Mouse (Mus musculus) adrenal gland, adult (tissue): ENCODE measurements around the gene Olfr730.

Experiments
- DNase-seq, 2 experiments: peaks; one replicate each; pipeline ENCODE4 v3.0.0; 2022 to 2023; ENCODE audit warnings: low spot score in 1 of 2; ENCODE audit not compliant: inconsistent age in 2 of 2

Gene Olfr730

DNA sequence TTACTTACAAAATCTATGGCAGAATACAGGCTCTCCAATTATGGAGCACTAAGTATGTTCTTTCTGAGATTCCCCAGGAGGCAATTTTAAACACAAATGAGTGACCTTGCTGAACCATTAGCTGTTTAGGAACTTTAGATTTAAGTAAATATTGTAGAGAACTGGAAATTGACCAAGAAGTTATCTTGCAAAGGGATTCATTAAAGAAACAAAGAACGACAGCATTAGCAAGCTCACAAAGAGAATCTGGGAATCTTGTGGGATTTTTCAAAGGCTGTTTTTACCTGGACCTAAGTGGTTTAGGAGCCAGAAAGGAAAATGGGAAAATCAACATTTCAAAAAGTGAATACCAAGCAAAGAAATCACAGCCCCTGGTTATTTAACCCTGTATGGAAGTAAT, at the start of gene Olfr730:
Gene Olfr730, minus strand, starts transcription at position 101 of the 400 bp plus-strand sequence.
- no peak for DNase-seq

DNA sequence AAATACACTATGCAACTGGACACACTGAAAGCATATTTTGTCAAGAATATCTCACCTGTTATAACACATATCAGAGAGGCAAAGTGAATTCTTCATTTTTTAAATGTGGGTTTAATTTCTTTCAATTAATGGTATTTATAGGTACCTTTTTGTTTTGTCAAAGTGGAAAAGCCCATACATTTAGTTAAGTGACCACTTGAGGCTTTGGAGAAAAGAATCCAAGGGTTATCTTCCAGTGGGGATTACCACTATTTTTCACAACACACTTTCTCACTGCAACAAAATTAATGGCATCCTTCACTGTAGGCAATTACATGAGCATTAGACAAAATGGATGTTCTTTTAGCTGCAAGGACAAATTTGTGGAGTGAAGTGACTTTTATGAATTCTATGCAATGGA, 35.2 kb downstream of the Olfr730 start, which contains the start of gene Olfr729:
Gene Olfr729, minus strand, starts transcription at position 101 of the 400 bp plus-strand sequence.
- no peak for DNase-seq

DNA sequence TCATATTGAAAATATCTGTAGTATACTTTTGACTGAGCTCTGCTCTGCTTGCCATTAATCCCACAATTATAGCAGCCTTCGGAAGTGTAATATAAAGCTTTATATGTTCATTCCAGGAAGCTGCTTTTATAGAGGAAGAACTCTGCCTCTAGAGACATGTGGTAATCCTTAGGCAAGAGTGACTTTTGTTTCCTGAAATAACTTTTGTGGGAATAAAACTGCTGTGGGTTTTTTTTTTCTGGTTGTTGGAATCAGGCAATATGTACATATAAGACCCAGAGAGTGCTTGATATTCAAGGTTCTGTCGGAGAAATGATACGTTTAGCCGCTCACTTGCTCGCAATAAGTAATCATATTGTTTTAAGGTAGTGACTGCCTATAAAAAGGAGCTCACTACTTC, 45.4 kb downstream of the Olfr730 start, which contains the start of gene Olfr728:
Gene Olfr728, minus strand, starts transcription at position 101 of the 400 bp plus-strand sequence.
- DNase-seq = no peak
